Mouse (Mus musculus): ENCODE data around the gene Bbs9.

- TF ChIP-seq POLR2A (IDR thresholded peaks at IDR 0.05; ENCODE audit: low read depth, low read length) = no peak
- no peak for TF ChIP-seq CTCF (conservative IDR thresholded peaks at IDR 0.05; ENCODE audit: insufficient read depth, insufficient read length, low read depth, low read length)
Observed at GRCm38 (mm10) chr9:22650781-22651180, 175.3 kb downstream of the Bbs9 start.
